Mouse (Mus musculus): ENCODE results near the gene Dhx16.

The Dhx16 gene

DNA sequence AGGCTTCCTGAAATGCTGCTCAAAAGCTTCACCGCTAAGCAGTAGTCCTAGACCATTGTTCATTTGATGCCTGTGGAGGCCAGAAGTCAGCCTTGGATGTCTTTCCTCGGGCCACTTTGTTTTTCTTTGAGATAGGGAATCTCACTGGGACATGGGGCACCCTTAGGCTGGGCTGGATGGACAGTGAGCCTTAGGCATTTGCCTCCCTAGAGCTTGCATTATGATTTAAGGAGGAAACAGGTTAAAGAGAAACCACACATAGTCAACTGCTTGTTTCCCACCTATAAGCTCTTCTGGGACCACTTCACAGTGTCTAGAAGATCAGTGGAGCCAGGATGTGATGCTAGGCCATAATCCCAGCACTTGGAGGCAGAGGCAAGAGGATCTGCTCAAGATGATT lies 19.8 kb upstream of the Dhx16 start:
- DNase-seq (ENCODE audit: low read depth, low spot score): no peak

- no peak for DNase-seq (ENCODE audit: low read depth, low spot score)
Observed at GRCm38 (mm10) chr17:35860831-35861197, 18.8 kb upstream of the Dhx16 start.

- peak; percentile 95 for DNase-seq (ENCODE audit: low read depth, low spot score)
Observed at GRCm38 (mm10) chr17:35861198-35861857, 18.3 kb upstream of the Dhx16 start, which contains the start of gene Nrm. Gene Nrm, plus strand, starts transcription at chr17:35861318.

- DNase-seq (ENCODE audit: low read depth, low spot score): no peak
Observed at GRCm38 (mm10) chr17:35864832-35865353, 14.7 kb upstream of the Dhx16 start.

- peak; percentile 40 for DNase-seq (ENCODE audit: low read depth, low spot score)
Observed at GRCm38 (mm10) chr17:35865481-35866280, 13.9 kb upstream of the Dhx16 start, which contains the start of gene Ppp1r18. Gene Ppp1r18, plus strand, starts transcription at chr17:35865593.

DNA sequence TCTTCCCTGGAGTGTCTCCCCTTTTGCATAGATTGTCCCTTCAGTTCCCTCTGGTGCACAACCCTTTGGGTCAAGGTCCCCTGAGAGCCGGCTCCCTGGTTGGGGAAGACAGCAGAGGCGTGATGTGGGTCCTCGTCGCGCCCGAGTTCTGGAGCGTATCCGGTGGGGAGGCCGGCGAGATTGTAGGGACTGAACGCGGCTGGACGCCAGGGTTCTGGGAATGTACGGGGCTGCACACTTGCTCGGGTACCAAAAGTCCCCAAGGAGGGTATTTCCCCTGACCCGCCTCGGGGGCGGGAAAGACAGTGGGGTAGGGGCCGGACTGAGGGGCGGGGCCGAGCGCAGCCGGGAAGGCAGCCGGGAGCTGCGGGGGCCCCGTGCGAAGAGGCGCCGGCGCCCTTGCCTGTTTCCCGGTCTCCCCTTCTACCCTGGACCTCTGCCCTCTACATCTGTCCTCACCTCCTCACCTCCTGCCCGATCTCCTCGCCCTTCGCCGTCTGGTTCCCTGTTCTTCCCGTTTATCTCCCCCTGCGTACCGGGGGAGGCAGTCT lies 13.3 kb upstream of the Dhx16 start:
- DNase-seq (ENCODE audit: low read depth, low spot score): no peak

- peak; percentile 24 for DNase-seq (ENCODE audit: low read depth, low spot score)
Observed at GRCm38 (mm10) chr17:35866911-35867890, 12.4 kb upstream of the Dhx16 start.

DNA sequence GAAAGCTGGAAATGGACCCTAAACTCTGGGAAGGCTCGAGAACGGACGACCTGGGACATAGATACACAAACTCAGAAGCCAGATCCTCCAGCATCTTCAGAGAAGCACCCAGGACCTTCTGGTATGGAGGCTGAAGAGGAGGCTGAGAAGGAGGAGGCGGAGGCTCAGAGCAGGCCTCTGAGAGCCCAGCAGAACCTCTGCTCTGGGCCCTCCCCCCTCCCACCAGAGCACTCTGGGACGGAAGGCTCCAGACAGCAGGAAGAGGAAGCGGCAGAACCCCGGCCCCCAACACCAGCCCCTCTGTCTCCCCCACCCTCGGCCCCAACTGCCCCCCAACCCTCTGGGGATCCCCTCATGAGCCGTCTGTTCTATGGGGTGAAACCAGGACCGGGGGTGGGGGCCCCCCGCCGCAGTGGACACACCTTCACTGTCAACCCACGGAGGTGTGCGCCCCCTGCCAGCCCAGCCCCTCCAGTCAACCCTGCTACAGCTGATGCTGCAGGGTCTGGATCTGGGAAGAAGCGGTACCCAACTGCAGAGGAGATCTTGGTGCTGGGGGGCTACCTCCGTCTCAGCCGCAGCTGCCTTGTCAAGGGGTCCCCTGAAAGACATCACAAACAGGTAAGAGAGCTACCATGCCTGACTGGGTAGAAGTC lies 11.3 kb upstream of the Dhx16 start:
- DNase-seq (ENCODE audit: low read depth, low spot score): peak; percentile 26

- DNase-seq (ENCODE audit: low read depth, low spot score): no peak
Observed at GRCm38 (mm10) chr17:35868961-35869345, 10.7 kb upstream of the Dhx16 start.

- no peak for DNase-seq (ENCODE audit: low read depth, low spot score)
Observed at GRCm38 (mm10) chr17:35869346-35870067, 10.1 kb upstream of the Dhx16 start.

DNA sequence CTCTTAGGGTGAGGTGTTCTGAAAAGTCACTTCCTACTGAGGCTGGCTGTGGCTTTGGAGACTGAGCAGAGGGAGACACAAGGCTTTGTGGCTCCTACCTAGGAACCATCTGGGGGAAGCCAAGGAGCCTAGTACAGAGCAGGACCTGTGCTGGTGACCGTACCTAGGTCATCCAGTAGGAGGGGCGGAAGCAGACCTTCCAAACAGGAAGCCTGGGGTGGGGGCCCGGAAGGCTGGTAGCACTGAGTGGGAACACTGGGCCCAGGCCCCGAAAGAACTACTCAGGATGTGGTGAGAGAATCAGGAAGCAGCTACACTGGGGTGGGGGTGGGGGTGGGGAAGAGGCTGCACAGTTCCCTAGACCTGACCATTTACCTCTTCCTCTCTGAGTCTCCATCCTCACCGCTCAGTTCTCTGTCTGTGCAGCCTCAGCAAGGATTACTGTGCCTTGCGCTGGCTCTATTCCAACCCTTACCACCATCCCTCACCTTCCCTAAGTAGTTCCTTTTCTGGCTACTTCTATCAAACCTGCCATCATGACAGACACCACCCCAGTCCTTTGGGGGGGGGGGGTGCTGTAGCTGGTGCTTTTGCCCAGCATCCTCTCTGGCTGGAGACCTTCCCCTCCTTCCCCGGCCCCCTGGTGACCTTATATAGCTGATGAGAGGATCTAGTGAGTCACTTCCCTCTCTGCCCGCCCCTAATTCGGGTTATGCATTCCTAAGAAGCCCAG lies 9.3 kb upstream of the Dhx16 start:
- peak; percentile 51 for DNase-seq (ENCODE audit: low read depth, low spot score)

- DNase-seq (ENCODE audit: low read depth, low spot score): no peak
Observed at GRCm38 (mm10) chr17:35870884-35871696, 8.5 kb upstream of the Dhx16 start.

DNA sequence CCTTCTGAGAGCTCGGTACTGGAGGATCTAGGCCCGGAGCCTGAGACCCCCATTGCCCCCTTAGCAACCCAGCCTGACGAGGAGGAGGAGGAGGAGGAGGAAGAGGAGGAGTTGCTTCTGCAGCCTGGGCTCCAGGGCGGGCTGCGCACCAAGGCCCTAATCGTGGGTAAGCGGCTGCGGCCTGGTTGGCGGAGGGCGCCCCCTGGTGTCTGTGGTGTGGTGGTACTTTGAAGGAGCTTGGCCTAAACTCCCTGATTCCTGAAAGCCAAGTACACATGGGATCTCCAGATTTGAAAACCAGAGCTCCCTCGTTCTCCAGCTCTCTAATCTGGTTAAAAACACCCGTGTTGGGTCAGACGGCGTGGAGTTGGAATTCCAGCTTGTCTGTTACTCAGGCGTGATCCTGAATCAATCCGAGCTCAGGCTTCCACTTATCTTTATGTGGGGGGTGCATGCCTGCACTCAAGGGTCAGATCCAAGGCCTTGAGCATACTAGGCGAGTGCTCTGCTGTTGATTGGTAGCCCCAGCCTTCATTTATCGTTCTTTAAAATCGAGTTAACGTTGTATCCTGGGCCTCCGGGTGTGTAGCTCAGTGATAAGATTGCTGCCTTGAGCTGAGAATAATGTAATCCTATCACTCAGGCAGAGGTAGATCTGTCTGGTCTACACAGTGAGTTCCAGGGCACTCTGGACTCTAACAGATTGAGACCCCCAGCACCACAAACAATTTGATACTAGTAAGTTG lies 5.7 kb upstream of the Dhx16 start:
- DNase-seq (ENCODE audit: low read depth, low spot score): peak; percentile 92

- peak; percentile 82 for DNase-seq (ENCODE audit: low read depth, low spot score)
Observed at GRCm38 (mm10) chr17:35874721-35875120, 4.9 kb upstream of the Dhx16 start.

- no peak for DNase-seq (ENCODE audit: low read depth, low spot score)
Observed at GRCm38 (mm10) chr17:35882924-35883323, 3.3 kb downstream of the Dhx16 start.

DNA sequence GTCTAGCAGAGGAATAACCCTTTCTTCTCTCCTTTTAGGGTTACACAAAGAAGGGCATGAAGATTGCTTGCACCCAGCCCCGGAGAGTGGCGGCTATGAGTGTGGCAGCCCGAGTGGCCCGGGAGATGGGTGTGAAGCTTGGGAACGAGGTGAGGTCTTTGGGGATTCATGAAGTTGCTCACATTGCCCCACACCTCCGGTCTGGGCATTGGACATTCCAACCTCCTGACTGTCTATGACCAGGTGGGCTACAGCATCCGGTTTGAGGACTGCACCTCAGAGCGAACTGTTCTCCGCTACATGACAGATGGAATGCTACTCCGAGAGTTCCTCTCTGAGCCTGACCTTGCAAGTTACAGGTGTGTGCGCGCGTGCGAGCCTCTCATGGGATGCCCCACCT lies 4.2 kb downstream of the Dhx16 start:
- DNase-seq (ENCODE audit: low read depth, low spot score): no peak

- no peak for DNase-seq (ENCODE audit: low read depth, low spot score)
Observed at GRCm38 (mm10) chr17:35887725-35888124, 8.1 kb downstream of the Dhx16 start.
